Mouse (Mus musculus): ENCODE measurements around the gene Mrgprh.
"Not testable (repeated sequence)": the region's sequence is repeated elsewhere in the genome, so short reads cannot be mapped to it uniquely, and the experiment has no call there.

The Mrgprh gene

GRCm38 (mm10) chr17:12868043-12868442 lies 7.8 kb upstream of the Mrgprh start, which contains the start of gene Mas1:
Gene Mas1, minus strand, starts transcription at chr17:12868143.
- DNase-seq (ENCODE audit: low spot score in 2 of 2), result no peak

- DNase-seq (ENCODE audit: low spot score in 2 of 2), result no peak
Observed at GRCm38 (mm10) chr17:12868640-12869039, 7.2 kb upstream of the Mrgprh start.

- peak; percentile 19 for DNase-seq (ENCODE audit: low spot score in 2 of 2)
Observed at GRCm38 (mm10) chr17:12872275-12873028, 3.4 kb upstream of the Mrgprh start.

- peak; percentile 69 to 87 for DNase-seq (ENCODE audit: low spot score in 2 of 2)
Observed at GRCm38 (mm10) chr17:12880178-12880577, 4.3 kb downstream of the Mrgprh start.

- DNase-seq (ENCODE audit: low spot score in 2 of 2), result no peak
Observed at GRCm38 (mm10) chr17:12881216-12881615, 5.4 kb downstream of the Mrgprh start.

- DNase-seq (ENCODE audit: low spot score in 2 of 2), result peak in 1 of 2 experiments; percentile 20
Observed at GRCm38 (mm10) chr17:12886620-12887019, 10.8 kb downstream of the Mrgprh start.

GRCm38 (mm10) chr17:12887021-12887775 lies 11.4 kb downstream of the Mrgprh start:
- no peak for DNase-seq (ENCODE audit: low spot score in 2 of 2)

GRCm38 (mm10) chr17:12891054-12891453 lies 15.2 kb downstream of the Mrgprh start:
- DNase-seq (ENCODE audit: low spot score in 2 of 2), result no peak

- no peak for DNase-seq (ENCODE audit: low spot score in 2 of 2)
Observed at GRCm38 (mm10) chr17:12892033-12892432, 16.2 kb downstream of the Mrgprh start.

- no peak for DNase-seq (ENCODE audit: low spot score in 2 of 2)
Observed at GRCm38 (mm10) chr17:12897674-12898073, 21.8 kb downstream of the Mrgprh start.

- DNase-seq (ENCODE audit: low spot score in 2 of 2), result not testable (repeated sequence)
Observed at GRCm38 (mm10) chr17:12898607-12899006, 22.8 kb downstream of the Mrgprh start.

GRCm38 (mm10) chr17:12902291-12902690 lies 26.5 kb downstream of the Mrgprh start:
- no peak for DNase-seq (ENCODE audit: low spot score in 2 of 2)

GRCm38 (mm10) chr17:12903372-12904333 lies 27.8 kb downstream of the Mrgprh start:
- no peak for DNase-seq (ENCODE audit: low spot score in 2 of 2)

- DNase-seq (ENCODE audit: low spot score in 2 of 2), result no peak
Observed at GRCm38 (mm10) chr17:12904349-12904748, 28.5 kb downstream of the Mrgprh start.

GRCm38 (mm10) chr17:12905810-12906209 lies 30.0 kb downstream of the Mrgprh start:
- no peak for DNase-seq (ENCODE audit: low spot score in 2 of 2)

- DNase-seq (ENCODE audit: low spot score in 2 of 2), result no peak
Observed at GRCm38 (mm10) chr17:12906436-12906835, 30.6 kb downstream of the Mrgprh start.

- DNase-seq (ENCODE audit: low spot score in 2 of 2), result no peak
Observed at GRCm38 (mm10) chr17:12909361-12910280, 33.8 kb downstream of the Mrgprh start, which contains the start of gene Pnldc1. Gene Pnldc1, minus strand, starts transcription at chr17:12910230.

GRCm38 (mm10) chr17:12910391-12910790 lies 34.6 kb downstream of the Mrgprh start:
- DNase-seq (ENCODE audit: low spot score in 2 of 2), result no peak

GRCm38 (mm10) chr17:12915488-12915880 lies 39.6 kb downstream of the Mrgprh start, which contains the start of gene Tcp1:
Gene Tcp1, plus strand, starts transcription at chr17:12915701.
- no peak for DNase-seq (ENCODE audit: low spot score in 2 of 2)

GRCm38 (mm10) chr17:12915881-12916583 lies 40.2 kb downstream of the Mrgprh start, which contains the start of gene Mrpl18:
Gene Mrpl18, minus strand, starts transcription at chr17:12916345.
- peak; percentile 97 to 99 for DNase-seq (ENCODE audit: low spot score in 2 of 2)
